Mouse (Mus musculus): ENCODE measurements around the gene Myg1. TPM values are rescaled to one million over a fixed set of nuclear protein-coding genes. Genes with fewer than 3 reads are reported as not detected.

The Myg1 gene
- polyA plus RNA-seq, 1 experiment from 2014 or later, result 113 TPM

DNA sequence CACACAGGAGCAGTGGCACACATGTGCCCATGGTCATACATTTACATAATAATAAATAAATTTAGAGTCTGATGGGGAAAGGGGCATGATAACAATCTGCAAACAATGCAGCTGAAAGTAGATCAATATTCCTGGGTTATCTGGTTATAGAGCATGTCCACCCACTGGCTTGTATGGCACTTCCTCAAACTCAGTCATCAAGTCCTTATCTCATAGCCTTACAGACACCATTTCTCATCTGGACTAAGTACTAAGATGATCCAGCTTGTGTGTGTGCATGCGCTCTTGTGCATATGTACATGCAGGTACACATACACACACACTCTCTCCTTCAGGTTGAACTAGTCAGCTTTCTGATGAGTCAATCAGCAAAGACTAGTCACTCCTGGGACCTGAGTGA is 33.2 kb downstream of the Myg1 start:
- no peak overlapping the region for H3K9ac ChIP-seq (ENCODE audit: low read length)

DNA sequence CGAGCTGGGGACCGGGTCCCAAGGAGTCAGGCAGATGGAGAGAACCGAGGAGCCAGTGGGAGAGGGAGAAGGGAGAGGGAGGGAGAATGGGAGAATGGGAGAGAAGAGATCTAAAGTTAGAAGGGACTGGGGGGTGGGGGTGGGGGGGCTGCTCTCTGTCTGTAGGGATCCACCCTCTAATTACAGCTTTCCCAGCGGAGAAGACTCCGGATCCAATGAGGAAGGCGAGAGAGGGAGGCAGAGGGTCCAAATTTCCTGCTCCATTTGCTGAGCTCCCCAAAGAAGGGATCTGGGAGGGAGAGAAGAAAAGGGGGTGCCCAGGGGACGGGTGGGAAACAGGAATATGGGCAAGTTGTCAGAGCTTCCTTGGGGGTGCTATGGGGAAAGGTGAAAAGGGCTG is 34.7 kb downstream of the Myg1 start:
- Histone ChIP-seq H3K27ac (ENCODE audit: low read depth, low read length) (no peak overlapping the region), H3K4me1 (replicated peaks; ENCODE audit: control insufficient read depth, insufficient read depth, low read length) (peaks cover 11% of the 10 kb centered on the region; the same call in 1 of the 2 replicates), H3K4me3 (ENCODE audit: low read depth, low read length) (peak overlapping the region; percentile 16), H3K27me3 (ENCODE audit: control insufficient read depth, insufficient read depth, low read length) (peaks cover 10% of the 10 kb centered on the region), H3K4me2 (ENCODE audit: low read depth, low read length, severe bottlenecking) (peak overlapping the region; percentile 45), H3K36me3 (ENCODE audit: control insufficient read depth, insufficient read depth, low read length) (no peaks in the 10 kb centered on the region), H3K9me3 (ENCODE audit: control insufficient read depth, low read length) (no peaks in the 10 kb centered on the region), H3K9ac (ENCODE audit: low read length) (peak overlapping the region; percentile 21; the same call in 1 of the 2 replicates)
- no peak for ATAC-seq (replicated peaks; ENCODE audit: low FRiP score)
- no peak for DNase-seq (ENCODE audit: low spot score)
- 7% methylated on average over 7 of the region's 7 CpGs for WGBS

More for the DNA sequence above, 33.2 kb downstream of the Myg1 start:
- Histone ChIP-seq H3K36me3 (ENCODE audit: control insufficient read depth, insufficient read depth, low read length) (no peaks in the 10 kb centered on the region), H3K4me2 (ENCODE audit: low read depth, low read length, severe bottlenecking) (no peak overlapping the region), H3K4me3 (ENCODE audit: low read depth, low read length) (no peak overlapping the region), H3K4me1 (replicated peaks; ENCODE audit: control insufficient read depth, insufficient read depth, low read length) (peaks cover 4% of the 10 kb centered on the region; the same call in 1 of the 2 replicates), H3K27ac (ENCODE audit: low read depth, low read length) (no peak overlapping the region), H3K9me3 (ENCODE audit: control insufficient read depth, low read length) (no peaks in the 10 kb centered on the region), H3K27me3 (ENCODE audit: control insufficient read depth, insufficient read depth, low read length) (peaks cover 4% of the 10 kb centered on the region)
- no peak for DNase-seq (ENCODE audit: low spot score)
- 94% methylated on average over 1 of the region's 1 CpGs for WGBS
- ATAC-seq (replicated peaks; ENCODE audit: low FRiP score), result no peak

DNA sequence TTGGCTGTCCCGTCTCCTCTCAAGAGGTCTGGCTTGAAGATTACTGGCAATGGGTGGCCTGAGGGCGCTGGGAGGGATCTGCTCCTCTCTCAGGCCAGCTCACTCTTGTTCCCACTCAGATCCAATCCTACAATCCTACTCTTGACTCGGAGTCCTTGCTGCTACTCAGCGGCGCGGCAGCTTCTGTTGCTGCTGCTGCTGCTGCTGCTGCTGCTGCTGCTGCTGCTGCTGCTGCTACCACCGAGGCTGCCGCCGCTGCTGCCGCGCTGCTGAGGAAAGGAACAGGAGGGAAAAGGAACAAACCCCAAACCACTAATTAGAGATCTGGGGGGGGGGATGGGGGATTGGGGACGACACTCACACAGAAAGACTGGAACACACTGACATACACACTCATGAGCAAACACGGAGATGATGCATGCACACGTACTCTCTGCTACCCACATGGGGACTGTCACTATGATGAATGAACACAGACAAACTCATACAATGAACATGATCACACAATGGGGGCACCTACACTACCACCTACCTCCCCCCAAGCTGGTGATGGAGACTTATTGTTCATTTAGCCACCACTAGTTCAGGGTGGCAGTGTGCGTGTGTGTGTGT is 35.3 kb downstream of the Myg1 start, which contains the start of gene Sp7:
Sp7 (minus strand) TSS at position 450 of the 612 bp plus-strand sequence.
- Histone ChIP-seq H3K4me3 (ENCODE audit: low read depth, low read length) (peak within 1 kb of the TSS; percentile 16), H3K27ac (ENCODE audit: low read depth, low read length) (no peak within 1 kb of the TSS), H3K27me3 (ENCODE audit: control insufficient read depth, insufficient read depth, low read length) (peaks cover 10% of the 10 kb centered on the region), H3K9ac (ENCODE audit: low read length) (peak within 1 kb of the TSS; percentile 21; the same call in 1 of the 2 replicates), H3K36me3 (ENCODE audit: control insufficient read depth, insufficient read depth, low read length) (no peaks in the 10 kb centered on the region), H3K4me2 (ENCODE audit: low read depth, low read length, severe bottlenecking) (peak within 1 kb of the TSS; percentile 45), H3K4me1 (replicated peaks; ENCODE audit: control insufficient read depth, insufficient read depth, low read length) (peaks cover 11% of the 10 kb centered on the region; the same call in 1 of the 2 replicates), H3K9me3 (ENCODE audit: control insufficient read depth, low read length) (no peaks in the 10 kb centered on the region)
- 9% methylated on average over 13 of the region's 15 CpGs for WGBS
- DNase-seq (ENCODE audit: low spot score), result peak; percentile 65
- ATAC-seq (replicated peaks; ENCODE audit: low FRiP score), result no peak

DNA sequence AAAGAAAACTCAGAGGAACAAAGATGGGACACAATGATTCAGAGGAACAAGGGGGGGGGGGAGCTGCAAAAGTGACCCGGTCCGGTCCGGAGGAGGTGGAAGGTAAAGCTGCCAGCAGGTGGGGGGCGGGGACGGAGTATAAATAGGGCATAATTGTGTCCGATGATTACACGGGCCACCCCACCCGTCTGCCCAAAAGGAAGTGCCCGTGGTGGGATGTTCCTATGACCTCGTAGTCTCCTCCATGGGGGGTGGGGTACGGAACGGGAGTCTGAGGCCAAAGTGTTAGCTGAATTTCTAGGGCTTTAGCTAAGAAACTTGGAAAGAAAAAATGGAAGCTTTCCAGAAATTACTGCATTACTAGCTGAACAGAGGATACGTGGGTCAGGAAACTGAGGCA is 38.5 kb downstream of the Myg1 start:
- Histone ChIP-seq H3K9me3 (ENCODE audit: control insufficient read depth, low read length) (no peaks in the 10 kb centered on the region), H3K4me1 (replicated peaks; ENCODE audit: control insufficient read depth, insufficient read depth, low read length) (peaks cover 11% of the 10 kb centered on the region; the same call in 1 of the 2 replicates), H3K27me3 (ENCODE audit: control insufficient read depth, insufficient read depth, low read length) (peaks cover 8% of the 10 kb centered on the region; the same call in 1 of the 2 replicates), H3K4me3 (ENCODE audit: low read depth, low read length) (no peak overlapping the region), H3K4me2 (ENCODE audit: low read depth, low read length, severe bottlenecking) (no peak overlapping the region), H3K36me3 (ENCODE audit: control insufficient read depth, insufficient read depth, low read length) (no peaks in the 10 kb centered on the region), H3K9ac (ENCODE audit: low read length) (no peak overlapping the region), H3K27ac (ENCODE audit: low read depth, low read length) (no peak overlapping the region)
- WGBS, result 9% methylated on average over 13 of the region's 13 CpGs
- ATAC-seq (replicated peaks; ENCODE audit: low FRiP score) (no peak), DNase-seq (ENCODE audit: low spot score) (no peak)

DNA sequence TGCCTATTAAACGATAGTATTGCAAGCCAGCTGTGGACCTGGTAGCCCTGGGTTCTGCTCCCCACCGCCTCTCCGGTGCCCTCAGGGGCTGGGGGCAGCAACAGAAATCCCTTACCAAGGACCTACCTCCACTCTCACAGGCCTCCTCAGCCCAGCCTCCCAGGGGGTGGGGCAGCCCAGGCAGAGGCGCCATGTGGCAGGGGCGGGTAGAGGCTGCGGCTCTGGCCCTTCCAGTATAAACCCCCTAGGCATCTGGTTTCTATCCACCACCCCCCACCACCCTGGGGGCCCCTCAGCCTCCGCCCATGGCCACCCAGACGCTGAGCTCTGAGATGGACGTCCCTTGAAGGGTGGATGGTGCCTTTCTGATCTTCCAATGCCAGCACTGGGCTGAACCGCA is 39.2 kb downstream of the Myg1 start:
- ATAC-seq (replicated peaks; ENCODE audit: low FRiP score), result no peak
- Histone ChIP-seq H3K27me3 (ENCODE audit: control insufficient read depth, insufficient read depth, low read length) (peaks cover 8% of the 10 kb centered on the region; the same call in 1 of the 2 replicates), H3K27ac (ENCODE audit: low read depth, low read length) (no peak overlapping the region), H3K9ac (ENCODE audit: low read length) (no peak overlapping the region; the same call in 1 of the 2 replicates), H3K4me2 (ENCODE audit: low read depth, low read length, severe bottlenecking) (no peak overlapping the region), H3K4me1 (replicated peaks; ENCODE audit: control insufficient read depth, insufficient read depth, low read length) (peaks cover 11% of the 10 kb centered on the region; the same call in 1 of the 2 replicates), H3K36me3 (ENCODE audit: control insufficient read depth, insufficient read depth, low read length) (no peaks in the 10 kb centered on the region), H3K9me3 (ENCODE audit: control insufficient read depth, low read length) (no peaks in the 10 kb centered on the region), H3K4me3 (ENCODE audit: low read depth, low read length) (no peak overlapping the region)
- DNase-seq (ENCODE audit: low spot score), result peak; percentile 66
- WGBS, result 13% methylated on average over 10 of the region's 10 CpGs

DNA sequence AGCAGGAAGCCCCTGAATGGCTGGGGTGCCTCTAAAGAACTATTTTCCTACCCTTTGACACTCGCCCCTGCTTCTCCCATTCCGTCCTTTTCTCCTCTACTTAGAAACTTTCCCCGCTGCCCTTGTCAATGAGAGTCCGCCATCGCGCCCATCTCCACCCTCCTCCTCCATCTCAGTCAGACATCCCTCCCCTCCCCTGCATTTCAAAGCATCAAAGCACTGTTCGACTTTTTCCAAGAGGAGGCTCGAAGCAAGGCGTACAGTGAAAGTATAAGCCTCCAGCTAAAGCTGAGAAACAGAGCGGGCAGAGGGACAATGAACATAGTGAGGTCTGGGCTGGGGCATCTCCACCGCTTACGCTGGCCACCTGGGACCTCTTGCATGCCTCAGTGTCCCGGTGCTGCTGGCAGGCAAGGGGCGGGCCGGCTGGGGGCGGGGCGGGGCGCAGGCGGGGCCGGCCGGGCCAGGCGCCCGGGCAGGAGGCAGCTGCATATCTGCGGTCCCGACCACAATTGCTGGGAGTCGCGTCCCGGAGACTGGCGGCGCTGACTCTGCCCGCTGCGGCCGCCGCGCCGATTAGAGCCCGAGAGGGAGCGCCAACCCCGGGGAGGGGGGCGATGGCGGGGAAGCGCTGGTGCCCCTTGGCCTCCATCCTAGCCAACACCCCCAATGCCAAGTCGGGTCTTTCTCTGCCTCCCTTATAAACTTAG is 45.1 kb downstream of the Myg1 start:
- Histone ChIP-seq H3K4me3 (ENCODE audit: low read depth, low read length) (peak overlapping the region; percentile 46), H3K27ac (ENCODE audit: low read depth, low read length) (no peak overlapping the region), H3K27me3 (ENCODE audit: control insufficient read depth, insufficient read depth, low read length) (no peaks in the 10 kb centered on the region), H3K9ac (ENCODE audit: low read length) (peak overlapping the region; percentile 68), H3K36me3 (ENCODE audit: control insufficient read depth, insufficient read depth, low read length) (no peaks in the 10 kb centered on the region), H3K4me1 (replicated peaks; ENCODE audit: control insufficient read depth, insufficient read depth, low read length) (peaks cover 7% of the 10 kb centered on the region), H3K9me3 (ENCODE audit: control insufficient read depth, low read length) (no peaks in the 10 kb centered on the region), H3K4me2 (ENCODE audit: low read depth, low read length, severe bottlenecking) (peak overlapping the region; percentile 95)
- under 1% methylated on average over 42 of the region's 43 CpGs for WGBS
- DNase-seq (ENCODE audit: low spot score) (peak; percentile 87), ATAC-seq (replicated peaks; ENCODE audit: low FRiP score) (peak; percentile 84)

DNA sequence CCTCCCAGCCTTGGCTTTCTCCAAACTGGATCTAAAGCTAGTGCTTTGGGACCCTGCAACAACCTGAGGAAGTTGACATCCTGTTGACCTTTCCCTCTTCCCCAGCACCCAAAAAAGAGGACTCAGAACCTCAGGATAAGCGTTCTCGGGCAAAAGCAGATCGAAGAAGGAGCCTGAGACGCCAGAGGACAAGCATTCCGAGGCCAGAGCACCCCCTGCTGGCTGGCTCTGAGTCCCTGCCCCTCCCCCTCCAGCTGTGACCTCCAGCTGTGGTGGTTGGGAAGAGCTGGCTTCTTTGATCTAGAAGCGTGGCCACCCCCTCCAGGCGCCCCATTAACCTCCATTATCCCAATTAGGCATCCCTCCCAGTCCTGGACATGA is 45.6 kb downstream of the Myg1 start:
- Histone ChIP-seq H3K4me3 (ENCODE audit: low read depth, low read length) (peak overlapping the region; percentile 46), H3K4me1 (replicated peaks; ENCODE audit: control insufficient read depth, insufficient read depth, low read length) (peaks cover 7% of the 10 kb centered on the region), H3K9me3 (ENCODE audit: control insufficient read depth, low read length) (no peaks in the 10 kb centered on the region), H3K9ac (ENCODE audit: low read length) (peak overlapping the region; percentile 68), H3K27ac (ENCODE audit: low read depth, low read length) (no peak overlapping the region), H3K27me3 (ENCODE audit: control insufficient read depth, insufficient read depth, low read length) (no peaks in the 10 kb centered on the region), H3K4me2 (ENCODE audit: low read depth, low read length, severe bottlenecking) (peak overlapping the region; percentile 95), H3K36me3 (ENCODE audit: control insufficient read depth, insufficient read depth, low read length) (no peaks in the 10 kb centered on the region)
- ATAC-seq (replicated peaks; ENCODE audit: low FRiP score) (peak; percentile 69), DNase-seq (ENCODE audit: low spot score) (peak; percentile 89)
- WGBS, result 2% methylated on average over 7 of the region's 7 CpGs

DNA sequence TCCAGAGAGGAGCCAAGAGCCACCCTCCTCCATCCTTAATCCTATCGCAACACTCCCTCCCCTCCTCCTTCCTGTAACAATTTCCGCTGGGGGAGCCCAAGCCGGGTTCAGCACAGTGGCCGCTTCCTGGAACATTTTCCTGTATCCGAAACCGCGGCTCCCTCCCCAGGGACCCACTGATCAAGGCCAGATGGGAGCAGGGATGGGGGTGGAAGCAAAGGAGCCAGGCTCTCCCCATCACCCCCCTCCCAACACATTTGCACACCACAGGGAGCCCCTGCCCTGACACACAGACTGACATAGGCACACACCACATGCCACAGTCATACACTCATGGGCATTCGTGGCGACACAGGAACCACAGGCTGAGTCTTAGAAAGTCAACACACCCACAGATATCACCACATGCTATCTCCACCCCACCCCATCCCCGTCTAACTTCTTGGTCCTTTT is 46.3 kb downstream of the Myg1 start:
- Histone ChIP-seq H3K36me3 (ENCODE audit: control insufficient read depth, insufficient read depth, low read length) (no peaks in the 10 kb centered on the region), H3K4me2 (ENCODE audit: low read depth, low read length, severe bottlenecking) (0 out of 2 replicates have a peak overlapping the region, but pooled peaks have one; percentile 5), H3K9ac (ENCODE audit: low read length) (no peak overlapping the region), H3K27ac (ENCODE audit: low read depth, low read length) (no peak overlapping the region), H3K27me3 (ENCODE audit: control insufficient read depth, insufficient read depth, low read length) (no peaks in the 10 kb centered on the region), H3K4me1 (replicated peaks; ENCODE audit: control insufficient read depth, insufficient read depth, low read length) (peaks cover 7% of the 10 kb centered on the region), H3K9me3 (ENCODE audit: control insufficient read depth, low read length) (no peaks in the 10 kb centered on the region), H3K4me3 (ENCODE audit: low read depth, low read length) (no peak overlapping the region)
- WGBS, result 11% methylated on average over 10 of the region's 10 CpGs
- ATAC-seq (replicated peaks; ENCODE audit: low FRiP score) (no peak), DNase-seq (ENCODE audit: low spot score) (peak; percentile 63)

All from forebrain, embryonic 11.5 days (tissue).